Mouse (Mus musculus) frontal cortex, adult (tissue): ENCODE data around the gene Zg16.

ENCODE experiments used
- ATAC-seq: cut with Nextera tagmentation; 2 replicates; pipeline ENCODE4 v1.9.2; 2017; ENCODE audit warnings: mild to moderate bottlenecking, moderate library complexity, mixed read lengths; ENCODE audit not compliant: low TSS enrichment

Gene Zg16

GRCm38 (mm10) chr7:127021563-127022527 is 65.3 kb downstream of the Zg16 start:
- no peak for ATAC-seq

- peak; percentile 21 for ATAC-seq
Measured at GRCm38 (mm10) chr7:127020901-127021562, 66.1 kb downstream of the Zg16 start, which contains the start of the genes Gm42742 and Prrt2. TSS of gene Gm42742 (minus strand) at chr7:127021097. TSS of gene Prrt2 (minus strand) at chr7:127021211.

GRCm38 (mm10) chr7:127020491-127020890 is 66.6 kb downstream of the Zg16 start:
- ATAC-seq = no peak

- no peak for ATAC-seq
Measured at GRCm38 (mm10) chr7:127020031-127020430, 67.1 kb downstream of the Zg16 start.

- ATAC-seq = no peak
Measured at GRCm38 (mm10) chr7:127019306-127019960, 67.7 kb downstream of the Zg16 start.

- ATAC-seq = no peak
Measured at GRCm38 (mm10) chr7:127018416-127019305, 68.5 kb downstream of the Zg16 start.

- ATAC-seq = no peak
Measured at GRCm38 (mm10) chr7:127017950-127018345, 69.2 kb downstream of the Zg16 start.

- peak; percentile 56 for ATAC-seq
Measured at GRCm38 (mm10) chr7:127016971-127017949, 69.9 kb downstream of the Zg16 start, which contains the start of gene Pagr1a. TSS of gene Pagr1a (minus strand) at chr7:127017352.

- peak; percentile 24 for ATAC-seq
Measured at GRCm38 (mm10) chr7:127016486-127016938, 70.6 kb downstream of the Zg16 start.

- ATAC-seq = no peak
Measured at GRCm38 (mm10) chr7:127016481-127016485, 70.8 kb downstream of the Zg16 start, which contains the start of gene Pagr1b. TSS of gene Pagr1b (minus strand) at chr7:127016484.

GRCm38 (mm10) chr7:127016081-127016480 is 71.0 kb downstream of the Zg16 start:
- no peak for ATAC-seq

- no peak for ATAC-seq
Measured at GRCm38 (mm10) chr7:127014993-127015392, 72.1 kb downstream of the Zg16 start.

- ATAC-seq = no peak
Measured at GRCm38 (mm10) chr7:127014320-127014719, 72.8 kb downstream of the Zg16 start, which contains the start of gene Mvp. TSS of gene Mvp (minus strand) at chr7:127014621.

GRCm38 (mm10) chr7:127013385-127013784 is 73.7 kb downstream of the Zg16 start:
- no peak for ATAC-seq

- no peak for ATAC-seq
Measured at GRCm38 (mm10) chr7:127012845-127013244, 74.3 kb downstream of the Zg16 start.

GRCm38 (mm10) chr7:127012374-127012773 is 74.8 kb downstream of the Zg16 start:
- ATAC-seq = no peak

- ATAC-seq = no peak
Measured at GRCm38 (mm10) chr7:127011717-127012116, 75.4 kb downstream of the Zg16 start.

- no peak for ATAC-seq
Measured at GRCm38 (mm10) chr7:127011051-127011450, 76.1 kb downstream of the Zg16 start.

GRCm38 (mm10) chr7:127009307-127010085 is 77.6 kb downstream of the Zg16 start:
- ATAC-seq = no peak
